Mouse (Mus musculus) kidney, postnatal 0 days (tissue): ENCODE measurements around the gene Jdp2. TPM values are rescaled to one million over a fixed set of nuclear protein-coding genes. Genes with fewer than 3 reads are reported as not detected.

ENCODE experiments used
- ATAC-seq: fragments of 200-750 bp; cut with Nextera tagmentation; replicated peaks from 2 replicates; pipeline ENCODE4 v1.8.0; 2017; ENCODE audit warnings: low read depth, moderate number of reproducible peaks, moderate TSS enrichment, moderate library complexity; ENCODE audit not compliant: low FRiP score
- DNase-seq: peaks from one replicate; pipeline ENCODE4 v3.0.0-alpha.2; 2016; ENCODE audit warnings: low spot score
- H3K27ac ChIP-seq: fragments of 300-500 bp; sonication (generic); 2 replicates; pipeline ENCODE4 v1.5.1; 2014; ENCODE audit warnings: mild to moderate bottlenecking
- H3K27me3 ChIP-seq: fragments of 300-500 bp; sonication (generic); 2 replicates; pipeline ENCODE4 v1.6.1; 2014; ENCODE audit warnings: low read length, mixed read lengths; ENCODE audit not compliant: insufficient read depth
- H3K36me3 ChIP-seq: fragments of 300-500 bp; sonication (generic); 2 replicates; pipeline ENCODE4 v1.6.1; 2014; ENCODE audit warnings: low read length, mixed read lengths; ENCODE audit not compliant: insufficient read depth
- H3K4me1 ChIP-seq: fragments of 300-500 bp; sonication (generic); replicated peaks from 2 replicates; pipeline ENCODE4 v1.6.1; 2014; ENCODE audit warnings: antibody characterized with exemption, low read length, mixed read lengths; ENCODE audit not compliant: insufficient read depth
- H3K4me2 ChIP-seq: fragments of 300-500 bp; sonication (generic); 2 replicates; pipeline ENCODE4 v1.6.1; 2014; ENCODE audit warnings: mild to moderate bottlenecking, low read length, moderate library complexity, mixed read lengths
- H3K4me3 ChIP-seq: fragments of 300-500 bp; sonication (generic); replicated peaks from 2 replicates; pipeline ENCODE4 v1.5.1; 2014; ENCODE audit warnings: low read depth, low read length
- H3K9ac ChIP-seq: fragments of 300-500 bp; sonication (generic); 2 replicates; pipeline ENCODE4 v1.6.1; 2014; ENCODE audit warnings: low read depth, low read length
- H3K9me3 ChIP-seq: fragments of 300-500 bp; sonication (generic); replicated peaks from 2 replicates; pipeline ENCODE4 v1.6.1; 2016; ENCODE audit warnings: low read length, inconsistent platforms, mixed read lengths
- CTCF ChIP-seq: IDR thresholded peaks from 2 replicates; pipeline ENCODE4 v1.5.1; 2016; ENCODE audit warnings: antibody characterized with exemption, low read depth, mild to moderate bottlenecking, moderate library complexity
- WGBS: fragments of 180-500 bp; shearing (Covaris S2); extraction: QIAGEN DNeasy Blood & Tissue Kit; methylation state at CpG from one replicate; pipeline ENCODE4 v1.1.7; 2014; 5-methylcytosine and 5-hydroxymethylcytosine counted together
- polyA plus RNA-seq: library from polyadenylated mRNA; unstranded; fragments of >200 nt; fragmentation: Nextera tagmentation; extraction: Ambion mirVana; gene quantifications from 2 replicates; pipeline ENCODE4 v1.2.1, GENCODE M21; 2015

Gene Jdp2
- 0.47 and 0.70 TPM in 2 replicates for polyA plus RNA-seq

DNA sequence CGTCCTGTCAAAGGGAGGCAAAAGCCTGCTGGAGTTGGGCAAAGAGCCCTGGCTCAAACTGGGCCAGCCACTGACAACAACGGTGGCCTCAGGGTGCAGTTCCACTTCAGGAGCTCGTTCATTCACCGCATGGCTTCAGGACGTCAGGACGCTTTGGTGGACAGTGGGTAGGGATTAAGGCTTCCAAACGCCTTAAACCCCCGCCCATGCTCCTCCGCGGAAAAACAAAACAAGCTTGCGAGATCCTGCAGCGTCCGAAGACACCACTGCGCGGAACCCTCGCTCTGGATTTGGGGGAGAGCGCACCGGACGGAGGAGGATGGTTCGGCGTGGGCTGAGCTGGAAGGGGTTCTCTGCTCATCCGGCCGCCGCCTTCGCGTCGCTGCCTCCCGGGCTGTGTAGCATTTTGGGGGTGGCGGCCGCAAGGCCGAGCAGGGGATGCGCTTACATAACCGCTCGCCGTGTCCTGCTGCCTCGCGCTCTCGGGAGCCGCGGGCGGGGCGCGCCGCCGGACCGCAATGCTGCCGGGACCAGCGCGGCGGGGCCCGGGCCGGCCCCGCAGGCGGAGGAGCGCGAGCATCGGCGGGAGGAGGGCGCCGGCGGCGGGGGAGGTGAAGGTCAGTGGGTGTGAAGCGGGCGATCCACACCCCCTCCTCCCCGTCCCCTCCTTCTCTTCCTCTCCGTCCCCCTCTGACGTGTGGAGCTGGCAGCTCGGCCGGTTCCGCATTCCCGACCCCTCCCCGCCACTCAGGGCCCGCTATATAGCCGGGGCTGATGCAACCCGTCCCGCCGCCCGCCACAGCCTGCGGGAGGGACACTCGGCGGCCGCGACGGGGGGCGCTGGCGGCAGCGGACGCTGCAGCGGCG lies at the start of gene Jdp2:
Jdp2 (plus strand) TSS at position 417 of the 867 bp plus-strand sequence.
- Histone ChIP-seq H3K27ac (peak within 1 kb of the TSS; percentile 88), H3K4me3 (peak within 1 kb of the TSS; percentile 62), H3K36me3 (no peaks in the 10 kb centered on the region), H3K27me3 (no peaks in the 10 kb centered on the region), H3K9me3 (no peaks in the 10 kb centered on the region), H3K9ac (peak within 1 kb of the TSS; percentile 79), H3K4me2 (peak within 1 kb of the TSS; percentile 83), H3K4me1 (peaks cover 2% of the 10 kb centered on the region; the same call in 1 of the 2 replicates)
- WGBS: under 1% methylated on average over 80 of the region's 90 CpGs
- peak; percentile 41; the same call in 1 of the 2 replicates for TF ChIP-seq CTCF
- DNase-seq (peak; percentile 94), ATAC-seq (peak; percentile 82)

DNA sequence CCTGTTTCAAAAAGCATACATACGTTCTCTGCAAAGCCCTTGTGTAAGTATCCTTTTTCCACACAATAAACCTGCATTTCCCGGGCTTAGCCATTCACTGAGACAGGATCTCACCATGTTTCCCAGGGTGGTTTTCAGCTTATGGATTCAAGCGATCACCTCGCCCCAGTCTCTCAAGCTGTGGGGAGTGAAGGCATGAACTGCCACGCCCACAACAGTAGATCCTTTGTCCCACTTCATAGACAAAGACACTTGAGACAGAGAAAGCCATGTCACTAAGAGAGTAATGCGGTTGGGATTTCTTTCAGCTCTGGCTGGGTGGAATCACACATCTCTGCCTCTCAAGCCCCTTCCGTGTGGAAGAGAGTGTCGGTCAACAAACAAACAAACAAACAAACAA lies 49.2 kb upstream of the Jdp2 start:
- Histone ChIP-seq H3K27me3 (no peaks in the 10 kb centered on the region), H3K27ac (no peak overlapping the region), H3K9ac (no peak overlapping the region), H3K4me3 (no peak overlapping the region), H3K4me2 (no peak overlapping the region), H3K9me3 (no peaks in the 10 kb centered on the region), H3K36me3 (no peaks in the 10 kb centered on the region), H3K4me1 (0 out of 2 replicates have a peak, but pooled peaks cover 5% of the 10 kb centered on the region)
- DNase-seq (no peak), ATAC-seq (no peak)
- WGBS: 88% methylated on average over 8 of the region's 8 CpGs
- no peak for TF ChIP-seq CTCF

DNA sequence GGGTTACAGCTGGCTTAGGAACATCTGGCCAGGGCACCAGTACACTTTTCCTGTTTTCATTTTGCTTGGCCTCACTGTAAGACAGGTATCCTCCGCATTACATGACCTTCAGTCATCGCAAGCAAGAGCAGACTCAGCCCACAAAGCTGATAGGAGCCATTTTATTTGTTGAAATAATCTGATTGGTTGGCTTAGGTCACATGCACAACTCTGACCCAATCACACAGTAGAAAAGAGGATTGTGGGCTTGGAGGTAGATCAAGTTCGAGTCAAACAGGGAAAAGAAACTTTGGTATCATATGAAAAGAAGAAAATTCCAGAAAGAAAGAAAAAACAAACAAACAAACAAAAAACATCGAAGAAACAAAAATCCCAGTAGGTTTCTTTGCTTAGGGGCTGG lies 48.4 kb upstream of the Jdp2 start:
- DNase-seq (no peak), ATAC-seq (no peak)
- 85% methylated on average over 4 of the region's 4 CpGs for WGBS
- Histone ChIP-seq H3K9ac (no peak overlapping the region), H3K27me3 (no peaks in the 10 kb centered on the region), H3K4me3 (no peak overlapping the region), H3K4me2 (no peak overlapping the region), H3K27ac (no peak overlapping the region), H3K4me1 (0 out of 2 replicates have a peak, but pooled peaks cover 5% of the 10 kb centered on the region), H3K36me3 (no peaks in the 10 kb centered on the region), H3K9me3 (no peaks in the 10 kb centered on the region)
- no peak for TF ChIP-seq CTCF

DNA sequence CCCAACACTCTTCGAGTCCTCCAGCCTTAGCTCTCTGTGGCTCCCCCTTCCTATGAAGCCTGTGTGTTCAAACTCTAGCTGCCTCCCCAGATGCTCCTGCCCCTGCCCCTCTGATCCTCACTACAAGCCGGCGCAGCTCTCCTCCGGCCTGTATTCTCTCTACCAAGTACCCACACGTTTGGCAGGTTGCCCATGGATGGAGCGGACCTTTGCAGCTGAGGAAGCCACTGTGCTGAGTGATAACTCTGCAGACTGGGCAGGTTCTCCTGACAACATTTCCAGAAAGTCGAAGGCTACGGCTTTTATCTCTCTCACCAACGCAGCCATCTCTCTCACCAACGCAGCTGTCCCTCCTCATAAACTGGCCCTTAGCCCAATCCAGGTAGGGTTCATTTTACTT lies 39.5 kb upstream of the Jdp2 start:
- Histone ChIP-seq H3K27ac (no peak overlapping the region), H3K27me3 (no peaks in the 10 kb centered on the region), H3K4me3 (no peak overlapping the region), H3K4me1 (no peaks in the 10 kb centered on the region), H3K9me3 (no peaks in the 10 kb centered on the region), H3K4me2 (no peak overlapping the region), H3K9ac (no peak overlapping the region), H3K36me3 (no peaks in the 10 kb centered on the region)
- WGBS: 80% methylated on average over 10 of the region's 10 CpGs
- ATAC-seq (no peak), DNase-seq (no peak)
- TF ChIP-seq CTCF: no peak

DNA sequence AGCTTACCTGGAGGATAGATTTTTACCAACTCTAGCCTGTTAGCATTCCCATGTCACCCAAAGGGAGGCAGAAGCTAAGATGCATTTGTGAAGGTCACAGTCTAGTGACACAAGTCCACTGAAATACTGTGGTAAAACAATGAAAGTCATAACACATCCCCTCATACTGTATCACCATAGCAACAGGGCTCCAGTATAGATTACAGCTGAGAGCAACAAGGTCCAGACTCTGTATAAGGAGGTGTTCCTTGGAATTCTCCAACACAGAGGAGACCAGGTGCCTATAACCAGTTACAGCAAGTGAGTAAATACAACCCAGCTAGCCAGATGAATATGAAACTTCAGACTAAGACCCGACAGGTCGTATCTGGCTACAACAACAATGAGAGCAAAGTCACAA lies 33.4 kb upstream of the Jdp2 start:
- no peak for TF ChIP-seq CTCF
- no peak overlapping the region for H3K4me3 ChIP-seq
- 91% methylated on average over 2 of the region's 2 CpGs for WGBS
- H3K9ac ChIP-seq: no peak overlapping the region
- H3K4me2 ChIP-seq: no peak overlapping the region
- no peaks in the 10 kb centered on the region for H3K4me1 ChIP-seq
- H3K36me3 ChIP-seq: no peaks in the 10 kb centered on the region
- no peaks in the 10 kb centered on the region for H3K27me3 ChIP-seq
- H3K9me3 ChIP-seq: no peaks in the 10 kb centered on the region
- no peak overlapping the region for H3K27ac ChIP-seq
- ATAC-seq (no peak), DNase-seq (no peak)

GRCm38 (mm10) chr12:85568298-85568697 lies 30.5 kb upstream of the Jdp2 start:
- Histone ChIP-seq H3K4me1 (no peaks in the 10 kb centered on the region), H3K27ac (no peak overlapping the region), H3K4me2 (no peak overlapping the region), H3K9ac (no peak overlapping the region), H3K4me3 (no peak overlapping the region), H3K27me3 (no peaks in the 10 kb centered on the region), H3K36me3 (no peaks in the 10 kb centered on the region), H3K9me3 (no peaks in the 10 kb centered on the region)
- no peak for ATAC-seq
- 93% methylated on average over 3 of the region's 3 CpGs for WGBS
- DNase-seq: no peak
- TF ChIP-seq CTCF: no peak
